Mouse (Mus musculus): Measurements from ENCODE around the gene Ncf2.
"Not testable (repeated sequence)": the region's sequence is repeated elsewhere in the genome, so short reads cannot be mapped to it uniquely, and the experiment has no call there.

- TF ChIP-seq CTCF, POLR2A (IDR thresholded peaks at IDR 0.05; ENCODE audit: extremely low read depth, insufficient read depth, low read length): not testable (repeated sequence)
Measured at GRCm38 (mm10) chr1:152785446-152785845, 14.5 kb upstream of the Ncf2 start.
